Mouse (Mus musculus) left cerebral cortex, postnatal 10 days (tissue): ENCODE data around the gene Iqck. TPM values are rescaled to one million over a fixed set of nuclear protein-coding genes. Genes with fewer than 3 reads are reported as not detected.

ENCODE experiments used
- DNase-seq, 2 experiments: peaks; one replicate each; pipeline ENCODE4 v3.0.0; 2021 to 2022; ENCODE audit warnings: low spot score in 2 of 2, mixed read lengths in 1 of 2; ENCODE audit errors: extremely low spot score in 1 of 2
- intact Hi-C: fragments of 180-260 bp; cut with DNase I; formaldehyde crosslinking; loops from one replicate; pipeline ENCODE4 v1.15.1; 2025
- total RNA-seq, 2 experiments: library from RNA; stranded (reverse); gene quantifications; 2 replicates each; pipeline ENCODE4 v1.2.3; 2021

Iqck gene
- total RNA-seq, 2 experiments from 2014 or later = 2.8 to 3.1 TPM

- no peak for DNase-seq
- intact Hi-C loops = no loop called here
Observed at GRCm38 (mm10) chr7:118931502-118932395, 76.2 kb downstream of the Iqck start.

DNA sequence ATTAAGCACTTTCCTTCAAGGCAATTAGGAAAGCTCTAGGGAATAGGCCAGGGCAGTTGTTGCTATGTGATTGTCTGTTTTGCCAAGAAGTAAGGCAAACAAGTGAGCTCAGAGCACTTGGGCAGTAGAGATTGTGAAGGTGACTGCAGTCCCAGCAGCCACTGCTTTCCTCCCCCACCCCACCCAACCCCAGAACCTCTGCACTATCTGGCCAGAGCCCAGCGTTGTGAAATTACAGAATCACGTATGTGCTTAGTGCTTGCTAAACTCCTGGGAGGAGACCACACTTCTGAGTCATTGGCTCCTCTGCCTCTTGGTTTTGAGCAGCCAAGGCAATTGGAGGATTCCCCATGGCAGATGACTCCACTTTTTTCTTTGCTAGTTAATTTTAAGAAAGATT is 79.8 kb downstream of the Iqck start:
- no peak for DNase-seq
- intact Hi-C loops = no loop called here

- intact Hi-C loops = no loop called here
- DNase-seq = no peak
Observed at GRCm38 (mm10) chr7:118936844-118937243, 81.3 kb downstream of the Iqck start.

GRCm38 (mm10) chr7:118937469-118938387 is 82.2 kb downstream of the Iqck start:
- no peak for DNase-seq
- intact Hi-C loops = no loop called here

DNA sequence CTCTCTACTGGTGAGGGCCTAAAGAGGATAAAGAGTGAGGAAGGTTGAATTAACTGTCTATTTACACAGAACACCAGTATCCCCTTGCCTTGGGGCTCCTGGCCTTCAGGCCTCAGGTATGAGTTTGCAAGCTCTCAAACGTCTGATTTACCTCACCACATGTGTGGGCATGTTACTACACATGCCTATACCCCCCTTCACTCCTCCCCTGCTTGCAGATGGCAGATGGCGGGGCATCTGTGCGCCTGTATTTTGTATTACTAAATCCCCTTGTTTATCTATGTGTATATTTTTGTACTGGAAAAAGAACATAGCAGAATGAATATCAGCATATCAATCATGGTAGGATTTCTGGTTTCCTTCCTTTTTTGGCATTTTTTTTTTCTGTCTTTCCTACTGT is 86.7 kb downstream of the Iqck start:
- no peak for DNase-seq
- intact Hi-C loops = no loop called here

- intact Hi-C loops = no loop called here
- DNase-seq = no peak
Observed at GRCm38 (mm10) chr7:118943170-118943569, 87.6 kb downstream of the Iqck start.

DNA sequence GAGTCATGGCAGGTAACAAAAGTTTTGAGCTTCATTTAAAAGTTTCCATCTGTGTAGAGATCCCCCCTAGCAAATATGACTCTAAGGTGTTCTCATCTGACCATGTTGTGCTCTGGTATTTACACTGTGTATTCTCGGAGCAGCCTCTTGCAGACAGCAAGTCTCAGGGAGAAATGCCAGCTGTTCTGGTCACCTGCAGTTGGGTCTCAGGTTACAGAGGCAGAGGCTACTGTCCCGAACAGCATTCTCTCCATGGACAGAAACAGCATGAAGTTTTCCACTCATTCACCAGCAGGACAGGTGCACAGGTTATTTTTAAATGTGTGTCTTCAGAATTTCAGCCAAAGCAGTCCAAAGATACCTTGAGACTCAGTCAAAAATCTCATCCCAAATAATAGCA is 89.3 kb downstream of the Iqck start:
- intact Hi-C loops = no loop called here

DNA sequence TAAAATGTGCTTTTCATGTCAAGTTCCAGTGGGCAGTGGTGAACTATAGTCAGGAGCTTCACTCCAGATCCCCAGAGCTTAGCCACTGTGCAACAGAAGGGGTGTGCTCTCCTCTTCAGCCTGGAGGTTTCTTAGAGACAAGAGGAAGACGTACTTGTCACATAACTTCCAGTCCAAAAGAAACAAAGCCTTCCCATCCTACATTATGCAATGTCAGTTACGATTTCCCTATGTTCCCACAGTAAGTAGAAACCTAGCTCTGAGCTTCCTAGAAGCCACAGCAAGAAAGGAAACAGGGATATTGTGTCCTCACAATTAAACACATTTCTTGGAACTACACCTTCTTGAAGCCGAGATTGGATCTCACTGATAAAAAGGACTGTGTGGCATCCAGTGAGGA is 91.7 kb downstream of the Iqck start:
- no peak for DNase-seq
- intact Hi-C loops = no loop called here

More for the DNA sequence above, 89.3 kb downstream of the Iqck start:
- DNase-seq = no peak

GRCm38 (mm10) chr7:118948677-118949282 is 93.2 kb downstream of the Iqck start:
- DNase-seq = no peak
- intact Hi-C loops = no loop called here

DNA sequence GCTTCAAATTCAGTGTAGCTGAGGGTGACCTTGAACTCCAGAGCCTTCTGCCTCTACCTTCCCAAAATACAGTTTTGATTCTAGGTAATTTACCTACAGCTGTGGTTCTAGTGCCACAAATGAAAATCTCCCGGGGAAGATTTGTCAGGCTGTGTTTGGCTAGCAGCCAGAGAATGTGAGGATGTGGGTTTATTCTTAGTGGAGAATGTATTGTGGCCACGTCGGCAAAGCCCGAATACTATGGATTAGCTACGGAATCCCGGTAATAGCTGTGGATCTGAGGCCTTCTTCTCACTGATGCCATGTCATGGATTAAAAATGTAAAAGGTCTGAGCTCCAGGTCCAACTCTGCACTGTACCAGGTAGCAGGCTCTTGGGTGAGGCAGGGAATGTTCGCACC is 94.2 kb downstream of the Iqck start:
- intact Hi-C loops = no loop called here
- DNase-seq = no peak

DNA sequence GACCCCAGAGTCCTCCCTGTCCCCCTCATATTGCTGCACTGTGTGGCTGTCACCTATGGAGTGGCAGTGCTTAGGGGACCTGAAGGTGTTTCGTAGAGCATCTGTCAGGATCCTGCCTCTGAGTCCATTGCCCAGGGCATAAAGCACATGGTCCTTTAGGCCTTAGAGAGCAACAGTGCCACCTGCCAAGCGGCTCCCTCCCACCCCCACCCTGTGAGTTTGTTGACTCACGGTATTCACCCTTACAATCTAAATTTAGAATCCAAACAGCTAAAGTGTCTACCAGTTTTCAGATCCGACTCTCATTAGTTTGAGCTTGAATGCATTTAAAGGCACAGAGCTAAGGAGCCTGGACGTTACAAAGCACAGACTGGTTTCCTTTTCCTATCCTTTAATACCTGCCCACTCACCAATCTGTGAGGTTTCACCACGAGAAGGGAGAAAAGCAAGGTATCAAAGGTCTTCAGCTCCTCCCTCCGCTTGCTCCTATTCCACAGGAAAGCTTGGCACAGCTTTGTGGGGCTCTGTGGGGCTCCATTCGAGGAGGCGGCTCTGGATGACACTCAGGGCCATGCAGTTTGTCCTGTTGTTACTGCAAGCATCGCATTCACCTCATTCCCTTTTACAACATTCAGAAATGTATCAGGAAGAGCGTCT is 98.2 kb downstream of the Iqck start:
- intact Hi-C loops = no loop called here
- no peak for DNase-seq

DNA sequence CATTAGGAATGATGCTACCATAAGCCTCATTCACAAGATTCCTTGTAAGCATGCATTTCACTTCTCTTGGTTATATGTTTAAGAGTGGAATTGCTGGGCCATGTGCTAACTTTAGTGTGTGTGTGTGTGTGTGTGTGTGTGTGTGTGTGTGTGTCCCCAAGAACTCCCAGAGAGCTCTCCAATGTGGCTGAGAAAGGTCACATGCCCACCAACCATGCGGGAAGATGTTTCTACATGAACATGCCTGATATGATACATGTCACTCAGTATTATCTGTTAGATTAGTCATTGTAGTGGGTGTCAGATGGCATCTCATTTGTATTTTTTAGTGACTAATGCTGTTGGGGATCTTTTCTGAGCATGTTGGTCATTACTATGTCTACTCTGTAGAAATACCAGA is 99.4 kb downstream of the Iqck start:
- intact Hi-C loops = no loop called here
- DNase-seq = no peak

DNA sequence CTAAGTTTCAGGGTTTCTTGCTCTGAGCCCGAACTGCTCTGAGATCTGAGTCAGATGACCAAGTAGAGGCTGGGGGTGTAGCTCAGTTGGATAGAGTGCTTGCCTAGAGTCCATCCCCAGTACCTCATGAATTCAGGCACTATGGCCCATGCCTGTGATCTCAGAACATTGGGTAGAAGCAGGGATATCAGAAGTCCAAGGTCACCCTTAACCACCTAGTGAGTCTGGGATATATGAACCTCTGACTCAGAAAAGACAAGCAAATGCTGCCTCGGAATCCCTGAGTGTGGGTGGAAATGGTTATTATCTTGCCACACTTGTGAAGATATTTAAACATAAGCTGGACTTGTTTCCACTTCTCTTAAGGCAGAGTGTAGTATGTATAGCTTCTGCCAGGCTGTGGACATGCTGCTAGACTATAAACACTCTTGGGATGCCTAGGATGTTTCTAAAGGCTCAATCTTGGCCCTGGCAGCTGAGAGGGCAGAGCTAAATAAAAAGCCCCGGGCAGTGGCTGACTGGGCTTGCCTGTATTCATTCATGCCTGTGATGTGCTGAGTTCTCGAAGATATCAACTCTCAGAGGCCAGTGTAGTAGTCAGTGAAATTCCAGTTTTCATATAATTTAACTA is 101.2 kb downstream of the Iqck start:
- DNase-seq = no peak
- intact Hi-C loops = no loop called here

GRCm38 (mm10) chr7:118959209-118959608 is 103.7 kb downstream of the Iqck start:
- intact Hi-C loops = no loop called here
- no peak for DNase-seq

GRCm38 (mm10) chr7:118964777-118965176 is 109.2 kb downstream of the Iqck start:
- intact Hi-C loops = no loop called here
- DNase-seq = no peak

DNA sequence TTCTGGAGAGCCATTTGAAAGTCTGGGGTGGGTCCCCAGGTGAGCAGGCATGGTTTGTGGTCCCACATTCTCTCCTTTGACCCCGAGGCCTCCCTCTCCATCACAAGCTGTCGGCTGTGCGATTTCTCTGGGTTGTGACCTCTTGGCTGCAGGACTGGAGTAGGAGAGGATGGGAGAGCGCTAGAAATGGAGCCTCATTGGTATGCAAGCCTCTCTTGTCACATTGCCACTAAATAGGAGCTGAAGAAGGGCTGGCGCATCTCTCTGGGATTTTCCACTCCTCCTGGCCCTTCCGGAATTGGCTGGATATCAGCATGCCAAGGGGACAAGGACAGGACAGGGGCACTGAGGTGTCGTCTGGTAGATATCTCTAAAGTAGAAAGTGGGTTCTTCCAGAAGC is 109.6 kb downstream of the Iqck start:
- DNase-seq = no peak
- intact Hi-C loops = no loop called here

DNA sequence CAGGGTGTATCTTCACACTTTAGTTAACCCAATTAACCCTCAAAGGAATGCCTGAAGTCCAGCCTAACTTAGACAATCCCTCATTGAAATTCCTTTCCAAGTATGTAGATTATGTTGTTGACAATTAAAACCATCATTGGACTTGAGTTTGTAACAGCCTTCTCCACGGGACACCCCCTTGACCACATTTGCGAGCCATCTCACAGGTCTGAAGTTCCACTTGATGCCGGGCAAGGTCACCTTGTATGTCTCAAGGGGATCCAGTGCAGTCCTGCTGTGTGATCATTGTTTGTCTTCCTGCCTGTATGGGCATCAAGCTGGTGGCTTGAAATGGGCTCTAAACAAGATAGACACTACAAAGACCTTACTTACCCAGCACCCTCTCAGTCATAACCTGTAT is 113.3 kb downstream of the Iqck start:
- intact Hi-C loops = no loop called here

DNA sequence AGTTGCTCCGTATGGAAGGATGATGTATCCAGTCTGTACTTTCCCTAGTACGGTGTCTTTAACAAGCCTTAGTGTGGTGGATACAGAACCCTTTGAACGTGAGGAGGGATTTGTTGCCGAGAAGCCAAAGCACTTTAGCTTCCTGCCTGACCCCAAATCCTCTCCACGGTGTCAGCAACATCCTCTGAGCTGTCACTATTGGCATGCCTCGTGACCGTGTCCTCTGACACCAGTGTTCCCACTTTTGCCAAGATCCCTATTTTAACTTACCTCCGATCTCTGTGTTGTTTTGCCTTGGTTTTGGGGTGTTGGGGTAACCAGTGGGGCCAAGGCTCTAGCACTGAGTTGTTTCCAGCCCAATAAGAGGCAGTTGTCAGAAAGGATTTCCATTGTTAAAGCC is 115.9 kb downstream of the Iqck start:
- DNase-seq = no peak
- intact Hi-C loops = no loop called here

More for the DNA sequence above, 113.3 kb downstream of the Iqck start:
- no peak for DNase-seq

DNA sequence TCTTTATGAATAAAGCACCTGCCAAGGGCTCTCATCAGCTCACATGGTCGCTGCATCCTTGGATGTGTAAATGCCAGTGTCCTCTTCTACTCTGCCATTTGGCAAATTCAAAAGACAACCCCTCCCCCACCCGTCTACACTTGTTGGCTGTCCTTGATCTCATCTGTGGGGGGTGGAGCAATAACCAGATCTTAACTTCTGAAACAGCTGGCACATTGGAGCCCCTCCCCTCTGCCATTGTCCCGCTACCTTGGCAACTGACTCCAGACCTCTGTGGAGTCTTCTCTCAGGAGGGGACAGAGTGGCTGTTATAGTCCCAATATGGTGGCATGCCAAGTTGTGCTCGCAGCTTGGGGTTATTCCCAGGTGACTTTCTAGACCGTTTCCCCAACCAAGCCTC is 116.8 kb downstream of the Iqck start:
- DNase-seq = no peak
- intact Hi-C loops = no loop called here
